Mouse (Mus musculus): ENCODE measurements at regions not wholly inside any gene's neighbourhood (a gene's known extent, or its start where the extent isn't known, plus 50 kb on each side); places are given as distances from the start of the nearest gene placed in this dataset.

GRCm38 (mm10) chr3:47095288-47095687, 647.3 kb upstream of the Pabpc4l start:
- no peak for DNase-seq

DNA sequence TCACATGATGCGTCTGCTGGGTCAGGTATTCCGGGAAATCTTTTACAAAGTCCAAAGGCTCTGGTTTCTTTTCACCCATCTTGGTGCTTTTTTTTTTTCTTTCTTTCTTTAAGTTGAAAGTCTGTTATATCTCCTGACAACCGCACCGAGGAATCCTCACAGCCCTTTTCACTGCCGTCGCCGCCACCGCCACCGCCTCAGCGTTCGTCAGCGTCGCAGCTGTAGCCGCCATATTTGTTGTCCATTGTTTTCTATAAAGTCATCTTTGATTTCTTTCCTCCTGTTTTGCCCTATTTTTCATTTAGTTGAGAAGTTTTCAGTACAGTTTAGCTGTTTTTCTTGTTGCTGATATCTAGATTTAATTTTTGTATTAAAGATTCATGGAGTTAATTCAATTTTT, 603.5 kb upstream of the Pabpc4l start:
- DNase-seq, result no peak

DNA sequence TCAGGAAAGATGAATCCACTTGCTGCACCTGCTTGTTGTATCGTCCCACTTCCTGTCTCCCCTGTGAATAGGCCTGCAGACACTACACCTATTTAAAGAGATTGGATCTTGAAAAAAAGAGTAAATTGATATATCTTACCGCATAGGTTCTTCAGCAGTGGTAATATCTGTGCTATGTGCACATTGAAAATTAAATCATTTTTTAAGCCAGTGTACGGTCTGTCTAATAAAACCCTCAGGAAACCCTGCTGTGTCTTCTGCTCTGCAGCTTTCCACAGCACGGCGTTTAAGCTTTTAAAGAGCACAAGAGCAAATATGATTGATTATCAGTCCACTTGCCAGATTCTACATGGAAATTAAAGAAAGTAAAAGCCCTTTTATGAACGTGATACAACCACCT, 577.7 kb upstream of the Pabpc4l start:
- DNase-seq, result no peak

DNA sequence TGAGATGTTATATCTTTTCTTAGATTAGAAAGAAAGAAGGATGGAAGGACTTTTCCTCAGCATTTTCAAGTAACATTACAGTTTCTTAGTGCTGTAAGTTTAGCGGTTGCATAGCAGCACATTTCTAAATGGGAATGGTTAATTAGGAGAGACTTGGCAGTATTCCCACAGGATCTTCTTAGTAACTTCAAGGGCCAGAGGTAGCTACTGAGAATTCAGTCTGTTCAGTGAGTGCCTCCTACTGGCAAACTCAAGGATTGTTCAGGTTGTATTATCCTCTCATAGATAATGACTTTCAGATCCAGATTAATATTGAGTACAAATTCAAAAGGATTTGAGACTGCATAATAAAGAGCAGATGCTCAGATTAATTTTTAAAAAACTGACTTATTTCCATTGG, 571.3 kb upstream of the Pabpc4l start:
- no peak for DNase-seq

- DNase-seq, result peak in 1 of 2 experiments; percentile 1
These were observed 570.5 kb upstream of the Pabpc4l start for GRCm38 (mm10) chr3:47018565-47018964.

- DNase-seq, result no peak
These were observed 562.4 kb upstream of the Pabpc4l start for GRCm38 (mm10) chr3:47010459-47010858.

DNA sequence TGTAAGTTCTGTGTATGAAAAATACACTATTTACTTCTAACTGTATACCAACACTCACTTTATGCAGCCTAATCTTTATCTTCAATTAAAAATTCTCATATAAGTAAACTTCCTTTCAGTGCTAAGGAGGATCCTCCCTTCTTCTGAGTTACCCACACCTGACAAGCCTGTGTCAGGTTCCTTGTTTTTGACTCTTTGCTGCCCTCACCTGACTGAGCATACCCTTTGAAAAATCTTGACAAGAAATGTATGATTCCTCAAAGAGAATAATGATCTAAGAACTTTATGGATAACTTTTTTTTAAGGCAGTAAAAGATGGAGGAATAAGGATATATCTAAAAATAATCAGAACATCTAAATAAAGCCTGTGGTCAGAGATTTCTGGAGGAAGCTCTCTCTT, 550.9 kb upstream of the Pabpc4l start:
- no peak for DNase-seq

DNA sequence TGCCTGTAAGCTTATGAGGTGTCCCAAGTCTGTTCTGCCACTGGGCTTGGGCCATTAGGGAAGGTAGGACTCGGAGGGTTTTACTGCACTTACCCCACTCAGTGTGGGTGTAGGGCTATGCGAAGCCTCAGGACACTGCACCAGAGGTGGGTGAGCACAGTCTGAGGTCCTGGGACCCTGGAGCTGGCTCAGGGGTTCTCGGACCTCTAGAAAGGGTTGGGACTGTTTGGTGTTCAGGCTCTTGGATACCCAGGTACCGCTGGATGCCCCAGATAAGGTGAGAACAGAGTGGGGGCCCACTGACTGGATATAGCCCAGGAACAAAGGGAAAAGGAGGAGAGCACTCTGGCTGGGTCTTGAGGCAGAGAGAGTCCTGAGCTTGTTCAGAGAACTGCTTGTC, 522.7 kb upstream of the Pabpc4l start:
- no peak for DNase-seq

DNA sequence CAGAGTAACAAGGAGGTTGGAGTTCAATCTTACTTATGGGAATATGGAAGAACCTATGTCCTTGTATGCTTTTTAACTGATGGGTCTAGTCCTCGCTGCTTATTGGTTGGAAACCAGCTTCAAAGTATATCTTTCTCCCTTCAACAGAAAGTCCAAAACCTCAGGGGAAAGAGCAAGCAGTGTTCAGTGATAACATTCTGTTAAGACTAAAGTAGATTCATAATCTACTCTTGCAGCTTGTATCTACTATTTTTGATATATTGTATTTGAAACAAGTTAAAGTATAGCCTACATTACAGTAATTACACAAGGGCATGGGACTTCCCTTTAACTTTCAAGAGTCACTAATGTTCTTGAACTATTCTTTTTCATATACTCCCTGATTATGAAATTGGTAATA, 522.0 kb upstream of the Pabpc4l start:
- no peak for DNase-seq

DNA sequence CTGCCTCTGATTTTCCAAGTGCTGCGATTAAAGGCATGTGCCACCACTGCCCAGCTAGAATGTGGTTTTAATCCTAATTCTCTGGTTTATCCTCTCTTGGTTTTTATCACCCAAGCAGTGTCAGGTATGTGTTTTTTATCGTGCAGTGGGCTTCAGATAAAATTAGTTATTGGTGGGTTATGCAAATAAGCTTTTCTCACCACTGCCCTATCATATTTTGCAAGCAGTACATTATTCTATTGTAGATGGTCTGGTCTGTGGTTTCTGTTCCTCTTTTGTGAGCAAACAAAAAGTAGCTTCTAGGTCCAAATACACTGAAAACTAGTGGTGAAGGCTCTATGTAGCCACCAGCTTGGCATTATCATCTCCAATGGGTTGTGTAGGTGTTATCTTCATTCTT, 503.4 kb upstream of the Pabpc4l start:
- no peak for DNase-seq

DNA sequence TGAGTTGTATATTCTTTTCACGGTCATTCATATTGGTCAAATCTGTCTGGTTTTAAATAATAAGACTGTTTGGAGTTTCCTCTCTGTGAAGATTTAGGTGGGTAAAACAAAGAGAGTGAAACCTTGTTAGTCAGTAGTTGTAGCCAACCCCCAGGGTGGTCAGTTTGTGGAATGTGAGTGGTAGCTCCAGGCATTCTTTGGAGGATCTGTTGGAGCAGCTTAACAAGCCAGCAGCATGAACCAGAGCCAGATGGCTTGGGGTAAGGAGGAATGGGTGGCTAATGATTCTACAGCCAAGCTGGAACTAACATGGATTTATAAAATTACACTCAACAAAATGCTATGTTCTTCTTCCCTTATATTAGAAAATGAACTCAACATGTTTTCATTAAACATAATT, 489.7 kb upstream of the Pabpc4l start:
- no peak for DNase-seq

DNA sequence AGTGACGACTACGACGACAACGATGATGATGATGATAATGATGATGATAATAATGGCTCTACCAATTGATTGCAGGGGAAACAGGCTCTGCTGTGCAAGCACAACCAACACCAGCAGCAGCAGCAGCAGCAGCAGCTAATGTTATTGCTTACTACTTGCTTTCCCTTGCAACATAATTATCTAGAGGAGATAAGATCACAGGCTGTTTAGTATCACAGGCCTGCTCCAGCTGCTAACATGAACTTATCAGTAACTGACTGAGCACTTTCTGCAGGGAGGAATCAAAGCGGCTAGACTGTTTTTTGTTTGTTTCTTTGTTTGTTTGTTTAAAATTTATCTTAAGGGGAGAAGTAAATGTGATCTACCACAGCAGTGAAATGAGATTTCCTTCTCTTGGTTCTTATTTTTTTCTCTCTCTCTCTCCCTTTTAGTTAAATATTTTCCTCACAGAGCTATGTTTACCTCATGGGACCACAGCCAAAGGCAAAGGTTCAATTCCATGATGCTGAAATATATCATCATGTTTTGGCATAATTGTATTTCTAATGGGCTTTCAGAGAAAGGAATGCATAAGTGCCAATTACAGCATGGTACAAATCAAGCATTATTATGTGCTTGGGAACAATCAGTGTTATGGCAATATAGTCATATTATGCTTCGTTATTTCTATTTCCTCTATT, 443.2 kb upstream of the Pabpc4l start:
- no peak for DNase-seq

DNA sequence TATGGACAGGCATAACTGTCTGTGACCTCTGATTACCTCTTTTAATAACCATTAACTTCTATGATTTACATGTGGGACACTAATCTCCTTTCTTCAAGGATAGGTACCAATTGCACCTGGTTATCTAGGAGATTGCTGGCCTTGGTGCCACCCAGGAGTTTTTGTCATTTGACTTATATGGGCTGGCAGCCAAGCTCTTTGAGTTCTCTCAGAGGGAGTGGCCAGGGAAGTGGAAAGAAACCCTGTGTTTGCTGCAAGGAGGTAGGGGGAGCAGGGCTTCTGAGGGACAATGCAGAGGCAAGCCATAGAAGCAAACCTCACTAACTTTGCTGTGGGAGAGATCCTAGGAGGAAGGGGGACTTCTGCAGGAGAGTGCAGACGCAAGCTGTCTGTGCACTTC, 427.8 kb upstream of the Pabpc4l start:
- DNase-seq, result no peak

DNA sequence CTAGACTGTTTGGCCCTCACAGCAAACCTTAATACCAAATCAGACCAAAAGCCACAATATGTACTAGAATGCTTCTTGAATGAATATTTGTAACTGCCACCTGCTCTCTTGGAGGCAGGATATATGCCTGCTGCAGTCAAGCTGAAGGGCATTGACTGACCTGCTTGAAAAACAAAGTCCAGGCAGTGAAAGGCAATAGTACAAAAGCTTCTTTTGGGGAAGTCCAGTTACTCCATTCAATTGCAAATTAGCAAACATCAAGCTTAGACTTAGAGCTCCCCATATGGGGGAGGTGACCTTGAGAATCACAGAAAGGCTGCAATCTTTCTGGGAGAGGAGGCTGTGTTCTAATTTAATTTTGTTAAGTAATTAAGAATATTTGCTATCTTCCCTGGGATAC, 422.9 kb upstream of the Pabpc4l start:
- DNase-seq, result no peak

- DNase-seq, result no peak
These were observed 421.7 kb upstream of the Pabpc4l start for GRCm38 (mm10) chr3:46869576-46870295.

GRCm38 (mm10) chr3:46848400-46848983, 400.5 kb upstream of the Pabpc4l start:
- DNase-seq, result no peak

GRCm38 (mm10) chr3:46828676-46829075, 380.7 kb upstream of the Pabpc4l start:
- no peak for DNase-seq

Measured in kidney, adult 8-10 months (tissue).